Mouse (Mus musculus): ENCODE measurements at regions not wholly inside any gene's neighbourhood (a gene's known extent, or its start where the extent isn't known, plus 50 kb on each side); places are given as distances from the start of the nearest gene placed in this dataset.

- Histone ChIP-seq H3K4me1 (ENCODE audit: control insufficient read depth, insufficient read depth, low read length) (no peaks in the 10 kb centered on the region; the same call in 1 of the 2 replicates), H3K27ac (replicated peaks; ENCODE audit: low read depth, low read length) (no peak overlapping the region), H3K9ac (replicated peaks; ENCODE audit: low read length) (no peak overlapping the region), H3K4me2 (ENCODE audit: low read depth, low read length) (no peak overlapping the region), H3K9me3 (replicated peaks; ENCODE audit: control insufficient read depth, low read length) (no peaks in the 10 kb centered on the region), H3K27me3 (ENCODE audit: control insufficient read depth, insufficient read depth, low read length) (no peaks in the 10 kb centered on the region), H3K4me3 (ENCODE audit: low read depth, low read length) (no peak overlapping the region), H3K36me3 (replicated peaks; ENCODE audit: control insufficient read depth, insufficient read depth, low read depth, low read length) (no peaks in the 10 kb centered on the region)
- ATAC-seq (replicated peaks; ENCODE audit: insufficient number of reproducible peaks, low FRiP score, low TSS enrichment, low read depth) (no peak), DNase-seq (ENCODE audit: low spot score) (peak; percentile 31)
- 44% methylated on average over 19 of the region's 19 CpGs for WGBS
These were observed 199.9 kb downstream of the Rplp1 start for GRCm38 (mm10) chr9:61714331-61715035.

GRCm38 (mm10) chr9:61713806-61714205 is 200.5 kb downstream of the Rplp1 start:
- Histone ChIP-seq H3K9ac (replicated peaks; ENCODE audit: low read length) (no peak overlapping the region), H3K4me2 (ENCODE audit: low read depth, low read length) (no peak overlapping the region)
- DNase-seq (ENCODE audit: low spot score) = no peak

GRCm38 (mm10) chr9:61711296-61711695 is 203.0 kb downstream of the Rplp1 start:
- WGBS = 40% methylated on average over 7 of the region's 7 CpGs
- no peak for DNase-seq (ENCODE audit: low spot score)
- no peak overlapping the region for H3K27ac ChIP-seq (replicated peaks; ENCODE audit: low read depth, low read length)

More at GRCm38 (mm10) chr9:61713806-61714205, 200.5 kb downstream of the Rplp1 start:
- ATAC-seq (replicated peaks; ENCODE audit: insufficient number of reproducible peaks, low FRiP score, low TSS enrichment, low read depth) = no peak
- no peaks in the 10 kb centered on the region for H3K27me3 ChIP-seq (ENCODE audit: control insufficient read depth, insufficient read depth, low read length)
- 85% methylated on average over 7 of the region's 7 CpGs for WGBS
- H3K27ac ChIP-seq (replicated peaks; ENCODE audit: low read depth, low read length) = no peak overlapping the region
- H3K9me3 ChIP-seq (replicated peaks; ENCODE audit: control insufficient read depth, low read length) = no peaks in the 10 kb centered on the region
- H3K36me3 ChIP-seq (replicated peaks; ENCODE audit: control insufficient read depth, insufficient read depth, low read depth, low read length) = no peaks in the 10 kb centered on the region
- no peak overlapping the region for H3K4me3 ChIP-seq (ENCODE audit: low read depth, low read length)
- H3K4me1 ChIP-seq (ENCODE audit: control insufficient read depth, insufficient read depth, low read length) = no peaks in the 10 kb centered on the region; the same call in 1 of the 2 replicates

GRCm38 (mm10) chr9:61707875-61708274 is 206.5 kb downstream of the Rplp1 start:
- WGBS = 76% methylated on average over 7 of the region's 7 CpGs
- DNase-seq (ENCODE audit: low spot score) (no peak), ATAC-seq (replicated peaks; ENCODE audit: insufficient number of reproducible peaks, low FRiP score, low TSS enrichment, low read depth) (no peak)
- Histone ChIP-seq H3K9me3 (replicated peaks; ENCODE audit: control insufficient read depth, low read length) (no peaks in the 10 kb centered on the region), H3K36me3 (replicated peaks; ENCODE audit: control insufficient read depth, insufficient read depth, low read depth, low read length) (no peaks in the 10 kb centered on the region), H3K4me3 (ENCODE audit: low read depth, low read length) (no peak overlapping the region), H3K4me2 (ENCODE audit: low read depth, low read length) (no peak overlapping the region), H3K27me3 (ENCODE audit: control insufficient read depth, insufficient read depth, low read length) (no peaks in the 10 kb centered on the region), H3K4me1 (ENCODE audit: control insufficient read depth, insufficient read depth, low read length) (no peaks in the 10 kb centered on the region; the same call in 1 of the 2 replicates), H3K9ac (replicated peaks; ENCODE audit: low read length) (no peak overlapping the region), H3K27ac (replicated peaks; ENCODE audit: low read depth, low read length) (no peak overlapping the region)

More at GRCm38 (mm10) chr9:61711296-61711695, 203.0 kb downstream of the Rplp1 start:
- Histone ChIP-seq H3K4me2 (ENCODE audit: low read depth, low read length) (no peak overlapping the region), H3K4me1 (ENCODE audit: control insufficient read depth, insufficient read depth, low read length) (no peaks in the 10 kb centered on the region; the same call in 1 of the 2 replicates), H3K27me3 (ENCODE audit: control insufficient read depth, insufficient read depth, low read length) (no peaks in the 10 kb centered on the region), H3K9me3 (replicated peaks; ENCODE audit: control insufficient read depth, low read length) (no peaks in the 10 kb centered on the region), H3K4me3 (ENCODE audit: low read depth, low read length) (no peak overlapping the region), H3K9ac (replicated peaks; ENCODE audit: low read length) (no peak overlapping the region), H3K36me3 (replicated peaks; ENCODE audit: control insufficient read depth, insufficient read depth, low read depth, low read length) (no peaks in the 10 kb centered on the region)
- ATAC-seq (replicated peaks; ENCODE audit: insufficient number of reproducible peaks, low FRiP score, low TSS enrichment, low read depth) = no peak

GRCm38 (mm10) chr9:61707296-61707695 is 207.0 kb downstream of the Rplp1 start:
- Histone ChIP-seq H3K36me3 (replicated peaks; ENCODE audit: control insufficient read depth, insufficient read depth, low read depth, low read length) (no peaks in the 10 kb centered on the region), H3K9me3 (replicated peaks; ENCODE audit: control insufficient read depth, low read length) (no peaks in the 10 kb centered on the region), H3K27ac (replicated peaks; ENCODE audit: low read depth, low read length) (no peak overlapping the region), H3K4me2 (ENCODE audit: low read depth, low read length) (no peak overlapping the region), H3K27me3 (ENCODE audit: control insufficient read depth, insufficient read depth, low read length) (no peaks in the 10 kb centered on the region), H3K9ac (replicated peaks; ENCODE audit: low read length) (no peak overlapping the region), H3K4me1 (ENCODE audit: control insufficient read depth, insufficient read depth, low read length) (no peaks in the 10 kb centered on the region; the same call in 1 of the 2 replicates), H3K4me3 (ENCODE audit: low read depth, low read length) (no peak overlapping the region)
- ATAC-seq (replicated peaks; ENCODE audit: insufficient number of reproducible peaks, low FRiP score, low TSS enrichment, low read depth) (no peak), DNase-seq (ENCODE audit: low spot score) (no peak)
- WGBS = 74% methylated on average over 2 of the region's 2 CpGs

- DNase-seq (ENCODE audit: low spot score) (no peak), ATAC-seq (replicated peaks; ENCODE audit: insufficient number of reproducible peaks, low FRiP score, low TSS enrichment, low read depth) (no peak)
- H3K27ac ChIP-seq (replicated peaks; ENCODE audit: low read depth, low read length) = no peak overlapping the region
- no peak overlapping the region for H3K4me3 ChIP-seq (ENCODE audit: low read depth, low read length)
- H3K9me3 ChIP-seq (replicated peaks; ENCODE audit: control insufficient read depth, low read length) = no peaks in the 10 kb centered on the region
- WGBS = 78% methylated on average over 6 of the region's 6 CpGs
- no peaks in the 10 kb centered on the region; the same call in 1 of the 2 replicates for H3K4me1 ChIP-seq (ENCODE audit: control insufficient read depth, insufficient read depth, low read length)
- no peak overlapping the region for H3K9ac ChIP-seq (replicated peaks; ENCODE audit: low read length)
- H3K4me2 ChIP-seq (ENCODE audit: low read depth, low read length) = no peak overlapping the region
- no peaks in the 10 kb centered on the region for H3K27me3 ChIP-seq (ENCODE audit: control insufficient read depth, insufficient read depth, low read length)
- H3K36me3 ChIP-seq (replicated peaks; ENCODE audit: control insufficient read depth, insufficient read depth, low read depth, low read length) = no peaks in the 10 kb centered on the region
These were observed 208.0 kb downstream of the Rplp1 start for GRCm38 (mm10) chr9:61706263-61706755.

- H3K4me3 ChIP-seq (ENCODE audit: low read depth, low read length) = no peak overlapping the region
- WGBS = 77% methylated on average over 5 of the region's 5 CpGs
- H3K9ac ChIP-seq (replicated peaks; ENCODE audit: low read length) = no peak overlapping the region
- no peak overlapping the region for H3K27ac ChIP-seq (replicated peaks; ENCODE audit: low read depth, low read length)
- DNase-seq (ENCODE audit: low spot score) (no peak), ATAC-seq (replicated peaks; ENCODE audit: insufficient number of reproducible peaks, low FRiP score, low TSS enrichment, low read depth) (no peak)
- no peaks in the 10 kb centered on the region for H3K27me3 ChIP-seq (ENCODE audit: control insufficient read depth, insufficient read depth, low read length)
- H3K4me1 ChIP-seq (ENCODE audit: control insufficient read depth, insufficient read depth, low read length) = no peaks in the 10 kb centered on the region
- no peak overlapping the region for H3K4me2 ChIP-seq (ENCODE audit: low read depth, low read length)
- no peaks in the 10 kb centered on the region for H3K36me3 ChIP-seq (replicated peaks; ENCODE audit: control insufficient read depth, insufficient read depth, low read depth, low read length)
- no peaks in the 10 kb centered on the region for H3K9me3 ChIP-seq (replicated peaks; ENCODE audit: control insufficient read depth, low read length)
These were observed 208.6 kb downstream of the Rplp1 start for GRCm38 (mm10) chr9:61705586-61706233.

- Histone ChIP-seq H3K27me3 (ENCODE audit: control insufficient read depth, insufficient read depth, low read length) (no peaks in the 10 kb centered on the region), H3K9me3 (replicated peaks; ENCODE audit: control insufficient read depth, low read length) (no peaks in the 10 kb centered on the region), H3K9ac (replicated peaks; ENCODE audit: low read length) (no peak overlapping the region), H3K4me3 (ENCODE audit: low read depth, low read length) (no peak overlapping the region), H3K27ac (replicated peaks; ENCODE audit: low read depth, low read length) (no peak overlapping the region), H3K36me3 (replicated peaks; ENCODE audit: control insufficient read depth, insufficient read depth, low read depth, low read length) (no peaks in the 10 kb centered on the region), H3K4me1 (ENCODE audit: control insufficient read depth, insufficient read depth, low read length) (no peaks in the 10 kb centered on the region), H3K4me2 (ENCODE audit: low read depth, low read length) (no peak overlapping the region)
- WGBS = 74% methylated on average over 11 of the region's 11 CpGs
- DNase-seq (ENCODE audit: low spot score) = no peak
- no peak for ATAC-seq (replicated peaks; ENCODE audit: insufficient number of reproducible peaks, low FRiP score, low TSS enrichment, low read depth)
These were observed 211.0 kb downstream of the Rplp1 start for GRCm38 (mm10) chr9:61703301-61703700.

Measured in embryonic facial prominence, embryonic 11.5 days (tissue).